Mouse (Mus musculus): ENCODE measurements at regions not wholly inside any gene's neighbourhood (a gene's known extent, or its start where the extent isn't known, plus 50 kb on each side); places are given as distances from the start of the nearest gene placed in this dataset.

GRCm38 (mm10) chr10:42101096-42101495, 82.9 kb upstream of the Armc2 start:
- TF ChIP-seq CTCF (IDR thresholded peaks at IDR 0.05; ENCODE audit: control insufficient read depth, insufficient read depth, low read length) (no peak), POLR2A (IDR thresholded peaks at IDR 0.05; ENCODE audit: borderline replicate concordance, control insufficient read depth, low read depth, low read length) (no peak)
